Mouse (Mus musculus) gastrocnemius, postnatal 36 days (tissue): Measurements from ENCODE around the gene Ccnjl. TPM values are rescaled to one million over a fixed set of nuclear protein-coding genes. Genes with fewer than 3 reads are reported as not detected.

Experiments used
- DNase-seq, 2 experiments: peaks; one replicate each; pipeline ENCODE4 v3.0.0; 2022
- intact Hi-C: fragments of 180-260 bp; cut with DNase I; formaldehyde crosslinking; loops from one replicate; pipeline ENCODE4 v1.15.1; 2025
- total RNA-seq, 2 experiments: library from RNA; stranded (reverse); gene quantifications; 2 replicates each; pipeline ENCODE4 v1.2.3; 2021

Ccnjl gene
- total RNA-seq, 2 experiments from 2014 or later: 0.12 to 0.13 TPM

DNA sequence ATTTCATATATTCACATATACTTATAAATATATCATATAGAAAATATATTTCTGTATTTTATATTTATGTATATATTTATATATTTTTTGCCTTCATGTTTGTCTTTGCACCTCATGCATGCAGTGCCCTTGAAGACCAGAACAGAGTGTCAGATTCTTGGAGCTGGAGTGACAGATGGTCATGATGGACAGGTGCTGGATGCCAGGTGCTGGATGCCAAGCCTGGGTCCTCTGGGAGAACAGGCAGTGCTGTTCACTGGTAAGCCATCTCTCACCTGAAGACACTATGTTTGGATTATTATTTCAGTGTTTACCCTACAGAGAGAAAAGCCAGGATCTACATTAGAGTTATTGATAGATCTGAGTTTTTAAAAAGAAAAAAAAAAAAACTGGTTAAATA, 9.8 kb upstream of the Ccnjl start:
- intact Hi-C loops: no loop called here
- no peak for DNase-seq

DNA sequence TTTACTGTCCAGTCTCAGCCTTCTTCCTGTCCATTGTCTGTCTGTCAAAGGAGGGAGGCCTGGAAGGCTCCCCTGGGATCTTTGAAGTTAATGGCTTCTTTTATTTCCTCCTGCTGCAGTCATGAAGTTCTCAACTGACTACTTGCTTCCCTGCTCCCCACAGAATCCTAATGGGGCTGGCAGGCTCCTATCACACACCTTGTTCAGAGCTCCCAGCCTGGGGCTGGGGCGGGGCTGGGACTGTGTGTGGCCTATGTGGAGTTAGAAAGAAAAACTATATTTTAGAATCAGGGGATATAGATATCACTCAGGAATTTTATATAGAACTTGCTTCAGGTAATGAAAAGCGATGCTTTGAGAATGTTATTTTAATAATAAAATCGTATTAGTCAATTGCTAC, 8.1 kb upstream of the Ccnjl start:
- DNase-seq: no peak
- intact Hi-C loops: no loop called here

DNA sequence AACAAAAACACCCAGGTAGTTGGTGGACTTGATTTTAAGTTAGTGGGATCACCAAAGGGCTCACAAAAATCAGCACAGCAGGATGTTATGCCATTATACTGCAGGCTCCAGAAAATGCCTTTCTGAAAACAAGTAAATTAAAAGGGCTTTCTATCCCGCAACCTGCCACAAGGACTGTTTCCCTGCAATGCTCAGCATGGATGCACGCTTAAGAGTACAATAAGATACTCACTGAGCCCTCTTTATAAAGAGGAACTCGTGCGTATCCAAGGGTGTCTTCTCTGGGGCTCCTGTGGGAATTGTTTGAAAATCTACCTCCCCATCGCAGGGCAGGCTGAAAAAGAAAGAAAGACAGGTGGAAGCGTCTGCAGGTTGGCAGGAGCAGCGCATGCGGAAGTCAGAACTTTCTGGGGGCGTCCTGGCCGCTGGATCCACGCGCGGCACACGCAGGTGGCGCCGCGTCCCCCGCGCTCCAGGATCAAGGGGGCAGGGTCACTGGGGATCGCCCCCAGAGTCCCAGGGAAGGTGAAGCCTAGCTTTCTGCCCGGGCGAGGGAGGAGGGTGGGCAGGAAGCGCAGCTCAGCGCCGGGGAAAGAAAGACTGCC, 404 bp upstream of the Ccnjl start:
- no peak for DNase-seq
- intact Hi-C loops: no loop called here

DNA sequence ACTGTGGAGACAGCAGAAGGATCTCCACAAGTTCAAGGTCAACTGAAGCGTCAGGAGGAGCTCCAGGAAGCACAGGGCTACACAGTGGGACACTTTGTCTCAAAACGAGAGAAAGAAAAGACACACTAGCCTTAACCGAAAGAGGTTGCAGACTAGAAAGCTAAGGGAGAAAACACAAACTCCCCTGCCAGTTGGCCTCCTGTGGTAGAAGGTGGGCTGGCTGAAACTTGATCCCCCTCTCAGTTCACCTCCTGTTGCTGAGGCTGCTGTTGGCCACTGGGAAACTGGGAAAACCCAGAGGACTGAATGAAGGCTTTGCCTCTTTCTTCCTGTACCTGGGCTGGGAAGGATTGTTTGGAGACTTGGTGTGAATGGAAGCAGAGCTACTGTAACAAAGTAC, 1.5 kb downstream of the Ccnjl start:
- intact Hi-C loops: no loop called here
- no peak for DNase-seq

DNA sequence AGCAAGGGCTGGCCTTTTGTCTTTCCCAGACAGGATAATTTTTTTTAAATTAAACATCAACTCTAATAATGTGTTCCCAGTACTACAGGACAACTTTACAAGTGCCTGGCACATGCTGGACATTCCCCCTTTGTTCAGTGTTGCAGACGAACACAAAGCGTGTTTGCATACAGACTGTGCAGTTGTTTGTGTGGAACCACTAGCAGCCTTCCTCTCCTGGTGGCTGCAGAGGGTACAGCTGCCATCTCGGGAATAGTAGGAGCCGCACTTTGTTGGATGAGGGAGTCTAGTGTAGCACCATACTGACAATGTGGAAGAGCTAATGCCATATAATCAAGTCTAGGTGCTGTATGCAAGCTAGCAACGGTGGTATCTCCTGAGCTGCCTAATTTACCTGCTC, 3.0 kb downstream of the Ccnjl start:
- no peak for DNase-seq
- intact Hi-C loops: no loop called here

DNA sequence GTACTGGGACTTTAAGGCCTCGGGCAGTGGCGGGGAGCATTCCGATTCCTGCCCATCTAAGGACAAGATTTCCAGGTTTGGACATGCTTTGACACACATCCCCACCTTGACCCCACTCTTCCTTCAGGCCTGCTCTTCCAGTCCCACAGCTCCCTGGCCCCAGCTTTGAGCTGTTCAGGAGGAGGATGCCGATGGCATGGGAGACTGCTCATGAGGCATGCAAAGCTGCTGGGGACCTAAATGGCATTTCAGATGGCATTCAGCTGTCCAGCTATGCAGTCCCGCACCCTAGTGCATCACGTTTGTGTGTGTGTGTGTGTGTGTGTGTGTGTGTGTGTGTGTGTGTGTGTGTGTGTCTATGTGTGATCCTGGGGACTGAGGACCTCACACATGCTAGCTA, 8.5 kb downstream of the Ccnjl start:
- no peak for DNase-seq
- intact Hi-C loops: no loop called here

DNA sequence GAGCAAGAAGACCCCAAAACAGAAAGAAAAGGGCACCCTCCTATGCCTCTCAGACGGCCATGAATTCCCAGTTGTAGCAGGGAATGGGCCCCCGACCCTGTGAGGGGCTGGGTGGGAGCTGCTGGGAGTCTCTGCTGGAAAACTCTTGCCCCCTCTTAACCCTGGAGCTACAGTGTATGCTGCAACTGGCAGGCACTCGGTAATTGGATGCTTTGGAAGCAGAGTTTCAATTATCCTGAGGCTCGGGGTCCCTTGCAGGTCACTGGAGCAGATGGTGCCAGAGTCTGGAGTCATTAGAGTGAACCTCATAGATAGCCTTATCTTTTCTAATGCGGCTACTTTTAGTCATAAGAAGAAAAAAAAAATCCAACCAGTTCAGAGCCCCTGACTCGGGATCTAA, 11.3 kb downstream of the Ccnjl start:
- intact Hi-C loops: no loop called here
- DNase-seq: no peak

DNA sequence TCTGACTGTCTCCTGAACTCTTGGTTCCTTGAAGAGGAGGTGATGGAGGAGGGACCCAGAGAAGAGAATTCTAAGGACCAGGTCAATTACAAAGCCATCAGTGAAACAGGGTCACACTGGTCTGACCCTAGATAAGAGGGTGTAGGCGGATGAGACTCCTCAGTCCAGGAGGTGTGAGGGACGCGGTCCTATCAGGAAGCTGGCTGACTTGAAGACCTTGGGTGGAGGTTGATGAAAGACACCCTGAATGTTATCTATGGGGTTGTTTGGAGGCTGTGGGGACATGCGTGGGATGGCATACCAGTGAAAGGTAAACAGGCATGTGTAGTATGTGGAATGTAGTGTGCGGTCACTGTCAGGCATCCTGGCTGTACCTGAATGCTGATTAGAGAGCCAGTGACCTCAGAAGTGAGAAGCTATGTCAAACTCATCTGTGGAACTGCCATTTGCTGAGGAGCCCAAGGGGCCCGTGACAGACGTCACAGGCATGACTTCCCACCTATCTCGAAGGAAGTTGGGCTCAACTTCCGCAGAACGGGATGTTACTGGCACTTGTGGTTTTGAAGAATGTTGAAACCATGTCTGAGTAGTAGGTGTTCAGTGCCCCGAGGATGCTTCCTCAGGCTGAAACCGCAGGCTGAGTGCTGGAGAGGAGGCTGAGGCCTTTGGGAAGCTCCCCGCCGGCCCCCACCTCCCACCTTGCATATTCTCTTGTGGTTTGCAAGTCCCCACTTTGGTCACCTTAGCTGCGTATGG, 15.3 kb downstream of the Ccnjl start:
- intact Hi-C loops: no loop called here
- no peak for DNase-seq

DNA sequence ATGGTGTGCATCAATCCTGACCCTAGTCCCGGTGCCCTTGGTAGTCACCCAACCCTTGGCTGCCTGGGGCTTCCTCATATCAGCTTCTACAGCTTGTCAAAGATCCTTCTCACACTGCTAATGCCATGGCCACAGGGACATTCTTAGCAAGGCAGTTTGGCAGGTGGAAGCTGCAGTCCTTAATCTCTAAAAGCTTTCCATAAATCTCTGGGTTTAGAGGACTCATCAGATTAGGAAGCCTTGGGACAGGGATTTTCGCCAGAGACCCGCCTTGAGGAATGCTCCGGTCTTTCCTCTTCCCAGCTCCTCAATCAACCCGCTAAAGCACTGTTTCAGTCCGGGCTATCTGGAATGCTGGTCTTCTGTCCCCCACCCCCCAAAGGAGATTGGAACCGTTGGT, 16.2 kb downstream of the Ccnjl start:
- no peak for DNase-seq

DNA sequence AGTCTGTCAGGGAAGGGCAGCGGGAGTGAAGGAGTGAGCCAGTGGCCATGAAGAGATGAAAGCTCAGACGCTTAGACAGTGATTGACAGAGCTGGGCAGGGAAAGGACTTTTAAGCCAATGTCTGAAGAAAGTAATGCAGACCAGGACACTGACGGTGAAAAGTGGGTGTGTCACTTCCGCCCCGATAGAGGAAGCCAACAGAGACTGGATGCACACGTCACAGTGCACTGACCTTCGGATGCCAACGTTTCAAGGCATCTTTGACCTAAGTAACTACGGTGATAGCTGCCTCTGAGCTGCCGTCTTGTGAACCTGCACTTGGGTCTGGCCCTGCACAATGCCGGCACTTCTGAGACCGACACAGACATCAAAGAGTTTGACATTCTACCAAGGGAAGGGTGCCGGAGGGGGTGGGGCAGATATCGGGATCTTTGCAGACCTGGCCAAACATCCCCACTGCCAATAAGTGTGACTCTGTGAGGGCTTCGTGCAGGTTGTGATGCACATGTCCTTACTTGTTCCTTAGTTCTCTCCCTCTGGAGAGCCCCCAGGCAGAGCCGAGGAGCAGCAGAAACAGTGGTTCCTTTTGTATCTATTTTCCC, 17.4 kb downstream of the Ccnjl start:
- intact Hi-C loops: no loop called here

More for the DNA sequence above, 16.2 kb downstream of the Ccnjl start:
- intact Hi-C loops: no loop called here

DNA sequence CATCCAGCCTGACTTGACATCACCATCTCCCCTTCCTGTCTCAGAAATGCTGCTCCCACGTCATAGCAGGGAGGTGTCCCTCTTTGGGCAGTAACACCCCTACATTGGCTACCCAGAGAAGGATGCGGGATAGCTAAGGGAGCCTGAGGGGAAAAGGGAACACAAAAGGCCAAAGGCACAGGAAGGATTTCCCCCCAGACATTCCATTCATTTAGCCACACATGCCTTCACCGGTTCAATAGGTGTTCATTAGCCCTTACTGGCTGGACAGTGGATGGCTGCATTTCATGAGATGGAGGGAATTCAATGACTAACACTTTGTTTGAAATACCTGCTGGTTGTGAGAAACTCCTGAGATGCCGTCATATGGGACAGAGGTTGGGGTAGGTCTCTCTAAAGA, 18.1 kb downstream of the Ccnjl start:
- no peak for DNase-seq
- intact Hi-C loops: no loop called here

More for the DNA sequence above, 17.4 kb downstream of the Ccnjl start:
- no peak for DNase-seq

DNA sequence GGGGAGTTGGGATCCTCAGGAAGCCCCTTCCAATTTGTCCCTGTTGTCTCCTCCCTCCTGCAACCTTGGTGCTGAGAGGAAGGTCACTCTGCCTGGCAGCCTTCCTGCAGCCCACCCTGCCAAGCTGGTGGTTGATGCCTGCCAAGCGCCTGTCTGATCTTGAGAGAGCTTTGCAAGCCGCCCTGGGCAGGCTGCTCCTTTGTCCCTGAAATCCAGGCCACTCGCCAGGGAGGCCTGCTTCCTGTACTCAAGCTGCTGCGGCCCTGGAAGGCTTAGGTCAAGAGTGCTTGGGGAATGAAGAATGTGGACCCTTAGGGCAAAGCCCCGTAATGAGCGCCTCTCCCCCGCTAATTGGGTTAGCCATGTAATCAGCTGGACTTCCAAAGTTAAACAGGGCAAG, 19.6 kb downstream of the Ccnjl start:
- intact Hi-C loops: no loop called here
- DNase-seq: no peak

DNA sequence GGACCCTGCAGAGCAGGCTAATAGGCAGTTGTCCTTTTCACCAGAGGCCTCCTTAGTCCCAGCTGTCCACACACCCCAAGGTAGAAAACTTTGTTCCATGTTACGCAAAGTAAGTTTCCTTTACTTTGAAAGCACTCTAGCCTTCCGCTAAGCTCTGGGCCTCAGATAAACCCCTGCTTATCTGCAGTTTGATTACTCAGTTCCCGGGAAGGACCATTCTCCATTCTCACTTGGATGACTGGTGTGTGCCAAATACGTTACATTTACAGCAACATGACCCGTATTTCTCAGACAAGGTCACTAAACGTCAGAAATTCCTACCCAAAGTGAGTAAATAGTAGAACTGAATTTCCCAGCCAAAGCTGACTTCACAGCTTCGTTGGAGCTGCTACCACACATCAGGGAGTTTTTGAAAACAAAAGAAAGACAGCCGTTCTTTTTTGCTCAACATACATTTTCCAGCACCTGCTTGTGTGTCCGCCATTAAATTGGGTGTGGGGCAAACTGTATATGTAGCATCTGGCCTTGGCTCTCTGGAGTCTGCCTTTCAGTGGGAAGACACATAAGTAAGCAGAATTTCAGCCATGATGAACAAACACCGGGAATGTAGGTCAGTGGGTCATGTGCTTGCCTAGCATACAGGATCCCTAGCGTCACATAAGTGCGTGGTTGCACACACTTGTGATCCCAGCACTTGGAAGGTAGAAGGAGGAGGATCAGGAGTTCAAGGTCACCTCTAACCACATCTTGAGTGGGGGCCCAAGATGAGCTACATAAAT, 20.3 kb downstream of the Ccnjl start:
- DNase-seq: no peak
- intact Hi-C loops: no loop called here

DNA sequence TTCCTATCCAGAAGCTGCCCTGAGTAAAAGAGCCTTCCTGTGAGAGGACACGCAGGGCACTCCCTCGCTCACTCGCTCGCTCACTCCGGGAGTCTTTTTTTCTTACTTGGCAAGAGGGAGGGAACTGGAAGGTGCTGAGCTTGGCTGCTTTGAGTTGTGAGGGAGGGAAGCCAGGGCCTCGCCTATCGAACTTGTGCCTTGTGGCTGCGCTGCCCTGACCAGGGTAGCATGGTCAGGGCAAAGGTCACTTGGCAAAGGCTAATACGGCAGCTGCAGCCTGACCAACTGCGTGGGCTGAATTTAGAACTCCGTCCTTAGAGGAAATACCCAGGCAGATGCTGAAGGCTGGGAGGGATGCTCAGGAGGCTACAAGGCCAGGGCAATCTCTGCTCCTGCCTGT, 21.1 kb downstream of the Ccnjl start:
- intact Hi-C loops: no loop called here

DNA sequence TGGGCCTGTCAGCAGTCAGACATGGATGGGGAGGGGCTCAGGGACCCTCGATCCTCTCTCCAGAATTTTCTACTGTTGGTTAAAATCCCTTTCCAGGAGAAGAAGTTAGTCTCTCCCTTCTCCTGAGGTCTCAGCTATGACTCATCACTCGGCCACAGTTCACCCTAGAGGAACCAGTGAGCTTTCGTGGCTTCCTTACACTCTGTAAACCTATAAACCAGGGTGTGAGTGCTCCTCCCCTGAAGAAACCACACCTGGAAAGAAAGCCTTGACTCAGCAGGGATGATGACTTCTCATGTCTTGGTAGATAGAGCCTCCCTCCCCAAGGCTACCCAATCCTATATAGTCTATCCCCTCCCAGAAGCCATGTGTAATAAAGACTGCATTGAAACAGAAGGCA, 23.2 kb downstream of the Ccnjl start:
- intact Hi-C loops: no loop called here
- no peak for DNase-seq

More for the DNA sequence above, 21.1 kb downstream of the Ccnjl start:
- DNase-seq: peak; percentile 22 to 27

DNA sequence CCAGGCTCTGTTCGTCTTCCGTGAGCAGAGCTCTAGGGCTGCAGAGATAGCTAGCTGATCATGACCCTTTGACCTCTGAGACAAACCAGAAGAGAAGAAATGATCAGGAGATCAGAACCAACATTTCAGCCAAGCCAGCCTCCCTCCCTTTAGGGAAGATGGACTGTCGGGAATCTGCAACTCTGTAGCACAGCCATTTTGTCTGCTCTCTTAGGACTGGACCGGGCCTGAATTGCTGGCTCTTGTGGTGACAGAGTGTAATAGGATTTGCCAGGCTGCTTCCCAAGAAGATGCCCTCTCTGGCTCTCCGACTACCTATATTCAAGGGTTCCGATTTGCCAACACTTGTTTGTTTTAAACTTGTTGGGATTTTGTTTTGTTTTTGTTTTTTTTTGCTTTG, 24.1 kb downstream of the Ccnjl start:
- intact Hi-C loops: no loop called here
- no peak for DNase-seq

DNA sequence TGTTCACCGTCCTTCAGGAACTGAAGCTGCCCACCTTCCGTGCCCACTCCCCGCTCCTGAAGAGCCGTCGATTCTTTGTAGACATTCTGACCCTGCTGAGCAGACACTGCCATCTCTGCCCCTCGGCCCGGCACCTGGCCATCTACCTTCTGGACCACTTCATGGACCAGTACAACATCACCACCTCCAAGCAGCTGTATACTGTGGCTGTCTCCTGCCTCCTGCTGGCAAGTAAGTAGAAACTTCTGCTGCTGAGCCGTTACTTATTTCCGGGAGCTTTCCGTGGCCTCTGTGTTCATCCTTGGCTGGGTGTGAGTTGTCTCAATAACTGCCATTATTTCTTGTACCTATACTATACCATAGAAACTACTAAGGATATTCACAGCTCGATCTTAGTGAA, 28.0 kb downstream of the Ccnjl start:
- no peak for DNase-seq
- intact Hi-C loops: no loop called here

DNA sequence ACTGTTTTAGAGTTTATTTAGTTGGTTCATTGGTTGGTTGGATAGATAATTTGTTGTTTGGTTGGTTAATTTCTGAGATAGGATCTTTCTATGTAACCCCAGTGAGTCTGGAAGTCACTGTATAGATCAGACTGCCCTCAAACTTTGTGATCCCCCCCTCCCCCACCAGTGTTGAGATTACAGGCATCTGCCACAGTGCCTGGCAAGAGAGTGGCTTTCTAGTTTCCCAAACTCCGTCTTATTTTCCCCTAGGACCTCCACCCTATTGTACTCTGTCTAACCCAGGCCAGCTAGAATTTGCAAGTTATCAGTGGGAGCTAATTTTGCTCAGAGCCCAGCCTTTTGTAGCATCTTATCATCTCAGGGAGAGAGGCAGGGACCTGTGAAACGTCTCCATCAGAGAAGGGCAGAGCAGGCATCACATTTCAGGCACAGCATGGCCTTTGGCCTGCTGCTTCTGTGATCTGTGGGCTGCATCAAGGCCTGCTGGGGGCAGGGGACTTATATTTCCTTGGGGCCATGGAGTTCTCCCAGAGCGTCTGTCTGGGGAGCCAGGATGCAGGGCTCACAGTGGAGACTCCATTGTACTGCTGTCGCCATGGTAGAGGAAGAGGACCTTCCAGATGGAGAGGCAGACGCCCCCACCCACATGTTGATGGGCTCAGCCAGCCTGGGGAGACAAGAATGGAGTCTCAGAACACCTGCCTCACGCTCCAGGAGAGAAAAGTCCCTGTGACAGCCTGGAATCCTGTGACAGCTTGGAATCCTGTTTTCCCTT, 31.1 kb downstream of the Ccnjl start:
- no peak for DNase-seq
- intact Hi-C loops: no loop called here

DNA sequence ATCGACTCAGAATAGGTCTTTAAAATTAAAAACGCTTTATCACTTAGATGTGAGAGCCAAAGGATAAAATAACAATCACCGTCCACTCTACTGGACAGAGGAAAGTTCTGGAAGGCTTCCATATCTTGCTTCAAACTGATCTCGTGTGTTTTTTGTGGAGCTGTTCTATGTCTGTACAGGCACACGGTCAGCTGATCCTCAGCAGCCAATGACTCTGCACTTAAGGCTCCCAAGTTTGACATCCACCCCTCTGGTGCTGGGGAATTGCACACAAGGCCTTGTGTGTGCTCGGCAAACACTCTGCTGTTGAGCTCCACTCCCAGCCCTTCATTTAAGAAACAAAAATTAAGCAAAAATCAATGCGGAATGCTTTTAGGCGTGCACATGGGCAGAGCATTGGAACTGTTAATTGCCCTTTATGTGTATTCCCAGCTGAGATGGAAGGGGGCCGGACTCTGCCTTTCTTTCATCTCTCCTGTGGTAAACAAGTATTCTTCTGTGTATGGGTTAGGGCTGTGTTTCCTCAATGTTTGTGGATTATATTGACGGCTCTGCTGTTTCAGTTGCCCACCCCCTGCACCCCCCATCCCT, 35.2 kb downstream of the Ccnjl start:
- DNase-seq: no peak
- intact Hi-C loops: no loop called here

DNA sequence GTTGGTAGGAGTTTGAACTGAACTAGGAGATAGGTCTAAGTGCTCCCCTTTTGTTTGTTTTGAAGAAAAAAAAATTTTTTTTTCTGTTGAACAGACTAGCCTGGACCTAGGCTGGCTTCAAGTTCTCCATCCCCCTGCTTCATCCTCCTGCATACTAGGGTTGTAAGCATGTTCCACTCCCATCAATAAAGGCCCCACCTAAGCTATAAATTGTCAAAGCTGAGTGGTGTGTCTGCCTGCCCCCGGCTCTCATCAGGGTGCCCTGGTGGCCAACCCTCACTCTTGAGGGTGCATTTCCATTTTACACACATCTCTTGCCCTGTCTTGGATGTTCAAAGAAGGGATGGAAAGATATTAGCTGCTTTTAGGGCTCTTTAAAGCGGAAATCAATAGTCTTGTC, 36.8 kb downstream of the Ccnjl start:
- DNase-seq: no peak
- intact Hi-C loops: no loop called here
